Mouse (Mus musculus): ENCODE data around the gene Anxa6.

- no peak for TF ChIP-seq GATA1 (IDR thresholded peaks at IDR 0.05; ENCODE audit: borderline replicate concordance, low read length)
- TF ChIP-seq FLI1 (IDR thresholded peaks at IDR 0.05; ENCODE audit: low read length): no peak
Measured at GRCm38 (mm10) chr11:55072467-55072866, 39.2 kb upstream of the Anxa6 start.

All from megakaryocyte, embryonic 14.5 days (primary cell).